Mouse (Mus musculus): Measurements from ENCODE around the gene Mt2. TPM values are rescaled to one million over a fixed set of nuclear protein-coding genes. Genes with fewer than 3 reads are reported as not detected.

Gene Mt2
- polyA plus RNA-seq, 1 experiment = 340 TPM

- Histone ChIP-seq H3K27ac (ENCODE audit: insufficient read depth, low read length) (peak within 1 kb of the TSS; percentile 28; the same call in 1 of the 2 replicates), H3K4me1 (ENCODE audit: control insufficient read depth, insufficient read depth, low read length) (peaks cover 7% of the 10 kb centered on the region; the same call in 1 of the 2 replicates), H3K4me3 (ENCODE audit: insufficient read depth, low read length) (peak within 1 kb of the TSS; percentile 72)
- TF ChIP-seq CTCF (IDR thresholded peaks at IDR 0.05; ENCODE audit: borderline replicate concordance, insufficient read depth, low read length) = no peak
- TF ChIP-seq POLR2A (IDR thresholded peaks at IDR 0.05; ENCODE audit: low read depth, low read length) = peak; percentile 86
Measured at GRCm38 (mm10) chr8:94214252-94215173, 42.0 kb downstream of the Mt2 start, which contains the start of gene Nup93. Nup93 (plus strand) TSS chr8:94214564.

Other genes with a start within 250 kb of the Mt2 start
- 91.0 and 96.3 TPM in 2 replicates for gene Amfr, start 159.8 kb upstream of the Mt2 start, polyA plus RNA-seq (2011; ENCODE audit: insufficient read length, low read depth, missing spikeins)
- 108 and 120 TPM in 2 replicates for gene Nudt21, start 135.6 kb upstream of the Mt2 start, polyA plus RNA-seq (2011; ENCODE audit: insufficient read length, low read depth, missing spikeins)
- gene Ogfod1, start 135.5 kb upstream of the Mt2 start, polyA plus RNA-seq (2011; ENCODE audit: insufficient read length, low read depth, missing spikeins) = 23.1 and 27.8 TPM in 2 replicates
- 4.7 and 8.7 TPM in 2 replicates for gene Bbs2, start 73.7 kb upstream of the Mt2 start, polyA plus RNA-seq (2011; ENCODE audit: insufficient read length, low read depth, missing spikeins)
- gene Mt4, start 35.5 kb upstream of the Mt2 start, polyA plus RNA-seq (2011; ENCODE audit: insufficient read length, low read depth, missing spikeins) = not detected in 2 replicates
- gene Mt3, start 20.1 kb upstream of the Mt2 start, polyA plus RNA-seq (2011; ENCODE audit: insufficient read length, low read depth, missing spikeins) = 3.3 TPM in 1 of 2 replicates, not detected in the other
- gene Mt1, start 6.4 kb downstream of the Mt2 start, polyA plus RNA-seq (2011; ENCODE audit: insufficient read length, low read depth, missing spikeins) = 435 and 525 TPM in 2 replicates
- gene Nup93, start 41.9 kb downstream of the Mt2 start, polyA plus RNA-seq (2011; ENCODE audit: insufficient read length, low read depth, missing spikeins) = 58.2 and 65.0 TPM in 2 replicates
- gene Slc12a3, start 156.5 kb downstream of the Mt2 start, polyA plus RNA-seq (2011; ENCODE audit: insufficient read length, low read depth, missing spikeins) = 0.13 TPM in 1 of 2 replicates, not detected in the other
- gene Herpud1, start 213.8 kb downstream of the Mt2 start, polyA plus RNA-seq (2011; ENCODE audit: insufficient read length, low read depth, missing spikeins) = 93.3 and 103 TPM in 2 replicates

All from embryonic fibroblast, embryonic 13.5 days (primary cell).